Mouse (Mus musculus) forebrain, embryonic 14.5 days (tissue): ENCODE data around the gene Nme1. TPM values are rescaled to one million over a fixed set of nuclear protein-coding genes. Genes with fewer than 3 reads are reported as not detected.

Experiments used
- ATAC-seq: fragments of 200-750 bp; cut with Nextera tagmentation; 2 replicates; pipeline ENCODE4 v1.8.0; 2017; ENCODE audit warnings: mild to moderate bottlenecking, moderate library complexity
- DNase-seq: peaks from one replicate; pipeline ENCODE4 v3.0.0-alpha.2; 2015; ENCODE audit warnings: low spot score
- H3K27ac ChIP-seq: fragments of 300-500 bp; sonication (generic); 2 replicates; pipeline ENCODE4 v1.5.1; 2014; ENCODE audit warnings: low read depth, mild to moderate bottlenecking, control low read depth, low read length, moderate library complexity
- H3K27me3 ChIP-seq: fragments of 300-500 bp; sonication (generic); replicated peaks from 2 replicates; pipeline ENCODE4 v1.6.1; 2014; ENCODE audit warnings: low read length, control low read depth, mixed read lengths; ENCODE audit not compliant: control insufficient read depth, insufficient read depth
- H3K36me3 ChIP-seq: fragments of 300-500 bp; sonication (generic); 2 replicates; pipeline ENCODE4 v1.6.1; 2014; ENCODE audit warnings: low read length, control low read depth; ENCODE audit not compliant: control insufficient read depth, insufficient read depth
- H3K4me1 ChIP-seq: fragments of 300-500 bp; sonication (generic); 2 replicates; pipeline ENCODE4 v1.6.1; 2014; ENCODE audit warnings: antibody characterized with exemption, low read length, control low read depth; ENCODE audit not compliant: control insufficient read depth, insufficient read depth
- H3K4me2 ChIP-seq: fragments of 300-500 bp; sonication (generic); 2 replicates; pipeline ENCODE4 v1.6.1; 2014; ENCODE audit warnings: mild to moderate bottlenecking, control low read depth, low read length
- H3K4me3 ChIP-seq: fragments of 300-500 bp; sonication (generic); 2 replicates; pipeline ENCODE4 v1.5.1; 2014; ENCODE audit warnings: low read depth, low read length, control low read depth
- H3K9ac ChIP-seq: fragments of 300-500 bp; sonication (generic); 2 replicates; pipeline ENCODE4 v1.6.1; 2014; ENCODE audit warnings: mild to moderate bottlenecking, low read length, control low read depth, moderate library complexity
- H3K9me3 ChIP-seq: fragments of 300-500 bp; sonication (generic); replicated peaks from 2 replicates; pipeline ENCODE4 v1.6.1; 2016; ENCODE audit warnings: low read length, control low read depth, mixed read lengths; ENCODE audit not compliant: control insufficient read depth
- WGBS: fragments of 180-500 bp; shearing (Covaris S2); extraction: QIAGEN DNeasy Blood & Tissue Kit; methylation state at CpG from one replicate; pipeline ENCODE4 v1.1.7; 2014; 5-methylcytosine and 5-hydroxymethylcytosine counted together
- polyA plus RNA-seq: library from polyadenylated mRNA; unstranded; fragments of >200 nt; fragmentation: Nextera tagmentation; extraction: Ambion mirVana; gene quantifications from 2 replicates; pipeline ENCODE4 v1.2.1, GENCODE M21; 2014

Gene Nme1
- polyA plus RNA-seq, 1 experiment from 2014 or later: 476 TPM

- peak within 1 kb of the TSS; percentile 56 for H3K4me3 ChIP-seq
- DNase-seq (no peak), ATAC-seq (peak; percentile 3; the same call in 1 of the 2 replicates)
- H3K27ac ChIP-seq: peak within 1 kb of the TSS; percentile 84
- H3K9me3 ChIP-seq: no peaks in the 10 kb centered on the region
- H3K27me3 ChIP-seq: no peaks in the 10 kb centered on the region
- peak within 1 kb of the TSS; percentile 91 for H3K4me2 ChIP-seq
- H3K4me1 ChIP-seq: peaks cover 9% of the 10 kb centered on the region
- H3K9ac ChIP-seq: peak within 1 kb of the TSS; percentile 65
- H3K36me3 ChIP-seq: peaks cover 59% of the 10 kb centered on the region
- WGBS: 9% methylated on average over 6 of the region's 6 CpGs
Measured at GRCm38 (mm10) chr11:93956159-93956558, 12.2 kb downstream of the Nme1 start, which contains the start of gene Nme2. Gene Nme2 (minus strand): TSS chr11:93956259.

- Histone ChIP-seq H3K9ac (peak overlapping the region; percentile 65), H3K4me2 (peak overlapping the region; percentile 91), H3K9me3 (no peaks in the 10 kb centered on the region), H3K36me3 (peaks cover 60% of the 10 kb centered on the region), H3K27me3 (no peaks in the 10 kb centered on the region), H3K4me3 (peak overlapping the region; percentile 56), H3K4me1 (peaks cover 9% of the 10 kb centered on the region), H3K27ac (peak overlapping the region; percentile 84)
- ATAC-seq (peak; percentile 97), DNase-seq (peak; percentile 91)
- WGBS: under 1% methylated on average over 67 of the region's 67 CpGs
Measured at GRCm38 (mm10) chr11:93955256-93956150, 12.8 kb downstream of the Nme1 start.

GRCm38 (mm10) chr11:93954738-93955255 is 13.5 kb downstream of the Nme1 start:
- peaks cover 55% of the 10 kb centered on the region for H3K36me3 ChIP-seq

GRCm38 (mm10) chr11:93952376-93952775 is 15.9 kb downstream of the Nme1 start:
- Histone ChIP-seq H3K27me3 (no peaks in the 10 kb centered on the region), H3K9me3 (no peaks in the 10 kb centered on the region), H3K4me2 (no peak overlapping the region), H3K36me3 (peaks cover 40% of the 10 kb centered on the region), H3K27ac (no peak overlapping the region), H3K4me1 (peaks cover 9% of the 10 kb centered on the region), H3K9ac (no peak overlapping the region), H3K4me3 (no peak overlapping the region)
- WGBS: 72% methylated on average over 5 of the region's 5 CpGs
- ATAC-seq: no peak
- no peak for DNase-seq

More at GRCm38 (mm10) chr11:93954738-93955255, 13.5 kb downstream of the Nme1 start:
- DNase-seq (no peak), ATAC-seq (peak; percentile 8)
- peak overlapping the region; percentile 56 for H3K4me3 ChIP-seq
- H3K27ac ChIP-seq: peak overlapping the region; percentile 84; the same call in 1 of the 2 replicates
- H3K4me2 ChIP-seq: peak overlapping the region; percentile 91
- H3K9me3 ChIP-seq: no peaks in the 10 kb centered on the region
- H3K9ac ChIP-seq: peak overlapping the region; percentile 65
- no peaks in the 10 kb centered on the region for H3K27me3 ChIP-seq
- WGBS: 47% methylated on average over 13 of the region's 13 CpGs
- H3K4me1 ChIP-seq: peaks cover 9% of the 10 kb centered on the region

GRCm38 (mm10) chr11:93950045-93950444 is 18.3 kb downstream of the Nme1 start:
- Histone ChIP-seq H3K27ac (no peak overlapping the region), H3K9me3 (no peaks in the 10 kb centered on the region), H3K36me3 (peaks cover 43% of the 10 kb centered on the region), H3K4me2 (no peak overlapping the region), H3K27me3 (no peaks in the 10 kb centered on the region), H3K9ac (no peak overlapping the region), H3K4me1 (peaks cover 4% of the 10 kb centered on the region), H3K4me3 (no peak overlapping the region)
- WGBS: 94% methylated on average over 1 of the region's 1 CpGs
- no peak for DNase-seq
- ATAC-seq: no peak

- no peak overlapping the region for H3K9ac ChIP-seq
- H3K9me3 ChIP-seq: no peaks in the 10 kb centered on the region
- no peak for ATAC-seq
- no peak overlapping the region for H3K4me2 ChIP-seq
- DNase-seq: no peak
- H3K36me3 ChIP-seq: peaks cover 50% of the 10 kb centered on the region
- 91% methylated on average over 9 of the region's 9 CpGs for WGBS
- H3K27ac ChIP-seq: no peak overlapping the region
- H3K27me3 ChIP-seq: no peaks in the 10 kb centered on the region
- H3K4me3 ChIP-seq: no peak overlapping the region
- no peaks in the 10 kb centered on the region for H3K4me1 ChIP-seq
Measured at GRCm38 (mm10) chr11:93948887-93949567, 19.3 kb downstream of the Nme1 start.

GRCm38 (mm10) chr11:93944986-93945385 is 23.3 kb downstream of the Nme1 start:
- peaks cover 29% of the 10 kb centered on the region for H3K36me3 ChIP-seq
- 72% methylated on average over 3 of the region's 3 CpGs for WGBS
- no peak for DNase-seq

GRCm38 (mm10) chr11:93940906-93941305 is 27.4 kb downstream of the Nme1 start:
- ATAC-seq: no peak
- no peak overlapping the region for H3K4me3 ChIP-seq
- H3K4me2 ChIP-seq: no peak overlapping the region
- DNase-seq: no peak
- no peaks in the 10 kb centered on the region for H3K27me3 ChIP-seq
- WGBS: 97% methylated on average over 2 of the region's 2 CpGs
- no peak overlapping the region for H3K27ac ChIP-seq
- H3K4me1 ChIP-seq: no peaks in the 10 kb centered on the region
- no peak overlapping the region for H3K9ac ChIP-seq
- peaks cover 50% of the 10 kb centered on the region for H3K36me3 ChIP-seq
- no peaks in the 10 kb centered on the region for H3K9me3 ChIP-seq

More at GRCm38 (mm10) chr11:93944986-93945385, 23.3 kb downstream of the Nme1 start:
- Histone ChIP-seq H3K4me1 (no peaks in the 10 kb centered on the region), H3K4me3 (no peak overlapping the region), H3K4me2 (no peak overlapping the region), H3K27me3 (no peaks in the 10 kb centered on the region), H3K9me3 (no peaks in the 10 kb centered on the region), H3K27ac (no peak overlapping the region), H3K9ac (no peak overlapping the region)
- no peak for ATAC-seq
